In genomic region chr19:58625254-58625947, GRCm38 (mm10) we compare ENCODE assay signal across 31 mouse cellular contexts. TPM values are rescaled to one million over a fixed set of nuclear protein-coding genes. Genes with fewer than 3 reads are reported as not detected.
DNase-seq lines count a peak whose midpoint lies in the region; ATAC-seq and TF ChIP-seq lines count a peak whose summit lies in the region.
"Had no signal": no experiment of that assay in that cellular context is flagged by ENCODE, and none has a peak within 500 bp of the region (broad histone marks: within the 10 kb centered on the region; RNA-seq: fewer than 3 reads in every experiment).

No protein-coding gene starts in this region.

- H3K4me2 ChIP-seq in forebrain, postnatal 0 days (ENCODE audit: low read depth): no peak overlapping the region
- no peak overlapping the region for H3K4me2 ChIP-seq in forebrain, embryonic 16.5 days (ENCODE audit: low read length)
- no peak overlapping the region for H3K4me2 ChIP-seq in limb, embryonic 13.5 days (replicated peaks)
- H3K4me2 ChIP-seq in embryonic facial prominence, embryonic 15.5 days (replicated peaks): no peak overlapping the region
- no peak overlapping the region for H3K4me2 ChIP-seq in limb, embryonic 15.5 days
- no peak overlapping the region for H3K4me2 ChIP-seq in hindbrain, embryonic 16.5 days (ENCODE audit: low read length)
- H3K4me2 ChIP-seq: embryonic facial prominence, embryonic 12.5 days; heart, embryonic 12.5 days; heart, embryonic 15.5 days; hindbrain, embryonic 14.5 days; intestine, embryonic 15.5 days had no signal

- peak; percentile 32; the same call in 1 of the 2 replicates for ATAC-seq in forebrain, postnatal 0 days
- ATAC-seq in forebrain, embryonic 16.5 days: no peak
- ATAC-seq in limb, embryonic 13.5 days (ENCODE audit: low FRiP score, low read depth): peak; percentile 57; the same call in 1 of the 2 replicates
- ATAC-seq in embryonic facial prominence, embryonic 15.5 days (ENCODE audit: insufficient number of reproducible peaks, low FRiP score, low TSS enrichment, low read depth): peak; percentile 60; the same call in 1 of the 2 replicates
- no peak for ATAC-seq in limb, embryonic 15.5 days (ENCODE audit: insufficient number of reproducible peaks, low FRiP score, low TSS enrichment, low read depth)
- no peak for ATAC-seq in hindbrain, embryonic 16.5 days
- ATAC-seq: activated CD4-positive, CD25-positive, alpha-beta regulatory T cell, adult 4 months; CD4-positive, CD25-positive, alpha-beta regulatory T cell, adult 4 months; forebrain, embryonic 14.5 days had no signal

- no peaks in the 10 kb centered on the region for H3K27me3 ChIP-seq in forebrain, postnatal 0 days (ENCODE audit: insufficient read depth, low read length)
- no peaks in the 10 kb centered on the region for H3K27me3 ChIP-seq in forebrain, embryonic 16.5 days (replicated peaks; ENCODE audit: control insufficient read depth, insufficient read depth, low read length)
- no peaks in the 10 kb centered on the region for H3K27me3 ChIP-seq in limb, embryonic 13.5 days
- H3K27me3 ChIP-seq in limb, embryonic 10.5 days (ENCODE audit: low read depth, poor library complexity, severe bottlenecking): no peaks in the 10 kb centered on the region
- no peaks in the 10 kb centered on the region for H3K27me3 ChIP-seq in embryonic facial prominence, embryonic 15.5 days
- H3K27me3 ChIP-seq in limb, embryonic 15.5 days: no peaks in the 10 kb centered on the region
- no peaks in the 10 kb centered on the region for H3K27me3 ChIP-seq in hindbrain, embryonic 16.5 days (replicated peaks; ENCODE audit: control insufficient read depth, insufficient read depth, low read length)
- H3K27me3 ChIP-seq: embryonic facial prominence, embryonic 12.5 days; heart, embryonic 12.5 days; heart, embryonic 15.5 days; intestine, embryonic 15.5 days had no signal

- H3K27ac ChIP-seq in forebrain, postnatal 0 days (ENCODE audit: low read depth, low read length): no peak overlapping the region
- H3K27ac ChIP-seq in forebrain, embryonic 16.5 days (ENCODE audit: low read length): no peak overlapping the region
- no peak overlapping the region for H3K27ac ChIP-seq in limb, embryonic 13.5 days
- no peak overlapping the region for H3K27ac ChIP-seq in limb, embryonic 10.5 days
- peak overlapping the region; percentile 69; the same call in 1 of the 2 replicates for H3K27ac ChIP-seq in embryonic facial prominence, embryonic 15.5 days (replicated peaks)
- H3K27ac ChIP-seq in limb, embryonic 15.5 days: 0 out of 2 replicates have a peak overlapping the region, but pooled peaks have one; percentile 9
- no peak overlapping the region for H3K27ac ChIP-seq in hindbrain, embryonic 16.5 days (ENCODE audit: low read depth, low read length)
- H3K27ac ChIP-seq: embryonic facial prominence, embryonic 12.5 days; heart, embryonic 15.5 days; hindbrain, embryonic 10.5 days; hindbrain, embryonic 14.5 days; intestine, embryonic 15.5 days had no signal

- 67% methylated on average over 9 of the region's 9 CpGs for WGBS in forebrain, postnatal 0 days
- 76% methylated on average over 9 of the region's 9 CpGs for WGBS in forebrain, embryonic 16.5 days
- 64% methylated on average over 9 of the region's 9 CpGs for WGBS in limb, embryonic 13.5 days
- 94% methylated on average over 9 of the region's 9 CpGs for WGBS in limb, embryonic 10.5 days
- 48% methylated on average over 9 of the region's 9 CpGs for WGBS in embryonic facial prominence, embryonic 15.5 days
- 58% methylated on average over 9 of the region's 9 CpGs for WGBS in limb, embryonic 15.5 days
- 90% methylated on average over 9 of the region's 9 CpGs for WGBS in hindbrain, embryonic 16.5 days

- no peaks in the 10 kb centered on the region for H3K4me1 ChIP-seq in forebrain, postnatal 0 days (ENCODE audit: insufficient read depth)
- H3K4me1 ChIP-seq in forebrain, embryonic 16.5 days (replicated peaks; ENCODE audit: control insufficient read depth, insufficient read depth, low read length): no peaks in the 10 kb centered on the region
- no peaks in the 10 kb centered on the region for H3K4me1 ChIP-seq in limb, embryonic 13.5 days
- H3K4me1 ChIP-seq in limb, embryonic 10.5 days: peaks cover 3% of the 10 kb centered on the region; the same call in 1 of the 2 replicates
- H3K4me1 ChIP-seq in embryonic facial prominence, embryonic 15.5 days: peaks cover 3% of the 10 kb centered on the region; the same call in 1 of the 2 replicates
- H3K4me1 ChIP-seq in limb, embryonic 15.5 days: 0 out of 2 replicates have a peak, but pooled peaks cover 4% of the 10 kb centered on the region
- no peaks in the 10 kb centered on the region for H3K4me1 ChIP-seq in hindbrain, embryonic 16.5 days (ENCODE audit: control insufficient read depth, insufficient read depth, low read depth, low read length)
- H3K4me1 ChIP-seq: embryonic facial prominence, embryonic 12.5 days; heart, embryonic 12.5 days; heart, embryonic 15.5 days; hindbrain, embryonic 10.5 days; intestine, embryonic 15.5 days had no signal

- no peak overlapping the region for H3K9ac ChIP-seq in forebrain, postnatal 0 days
- no peak overlapping the region for H3K9ac ChIP-seq in forebrain, embryonic 16.5 days (replicated peaks; ENCODE audit: low read depth, low read length)
- H3K9ac ChIP-seq in limb, embryonic 13.5 days: no peak overlapping the region
- H3K9ac ChIP-seq in embryonic facial prominence, embryonic 15.5 days: no peak overlapping the region
- H3K9ac ChIP-seq in limb, embryonic 15.5 days: no peak overlapping the region
- no peak overlapping the region for H3K9ac ChIP-seq in hindbrain, embryonic 16.5 days (ENCODE audit: low read depth, low read length)
- H3K9ac ChIP-seq: embryonic facial prominence, embryonic 12.5 days; heart, embryonic 12.5 days; heart, embryonic 15.5 days; hindbrain, embryonic 14.5 days; intestine, embryonic 15.5 days had no signal

- no peak overlapping the region for H3K4me3 ChIP-seq in forebrain, postnatal 0 days (ENCODE audit: low read depth, low read length)
- H3K4me3 ChIP-seq in forebrain, embryonic 16.5 days (replicated peaks; ENCODE audit: low read length): no peak overlapping the region
- no peak overlapping the region for H3K4me3 ChIP-seq in limb, embryonic 13.5 days
- H3K4me3 ChIP-seq in limb, embryonic 10.5 days: no peak overlapping the region
- no peak overlapping the region for H3K4me3 ChIP-seq in embryonic facial prominence, embryonic 15.5 days (replicated peaks)
- H3K4me3 ChIP-seq in limb, embryonic 15.5 days: no peak overlapping the region
- H3K4me3 ChIP-seq in hindbrain, embryonic 16.5 days (ENCODE audit: low read length): no peak overlapping the region
- H3K4me3 ChIP-seq: embryonic facial prominence, embryonic 12.5 days; heart, embryonic 12.5 days; heart, embryonic 15.5 days; hindbrain, embryonic 10.5 days; intestine, embryonic 15.5 days had no signal

- no peak for DNase-seq in forebrain, postnatal 0 days
- no peak for DNase-seq in limb, embryonic 10.5 days (ENCODE audit: low spot score)
- no peak for DNase-seq in right cerebral cortex, adult 2 months (ENCODE audit: low spot score in 2 of 2)
- DNase-seq: adrenal gland, adult 8-10 months; adrenal gland, postnatal 25 days; cerebellum, adult 18-20 months; cerebellum, adult 9-10 months; cerebellum, postnatal 14 days; gastrocnemius, postnatal 10 days; gastrocnemius, postnatal 36 days; heart, postnatal 10 days; heart, postnatal 36 days; kidney, adult 18-20 months had no signal

- H3K36me3 ChIP-seq in forebrain, postnatal 0 days (ENCODE audit: insufficient read depth): no peaks in the 10 kb centered on the region
- H3K36me3 ChIP-seq in forebrain, embryonic 16.5 days (ENCODE audit: control insufficient read depth, insufficient read depth): no peaks in the 10 kb centered on the region
- H3K36me3 ChIP-seq in limb, embryonic 13.5 days: no peaks in the 10 kb centered on the region
- H3K36me3 ChIP-seq in limb, embryonic 10.5 days: no peaks in the 10 kb centered on the region
- no peaks in the 10 kb centered on the region for H3K36me3 ChIP-seq in embryonic facial prominence, embryonic 15.5 days
- H3K36me3 ChIP-seq in limb, embryonic 15.5 days: no peaks in the 10 kb centered on the region
- H3K36me3 ChIP-seq in hindbrain, embryonic 16.5 days (ENCODE audit: control insufficient read depth, insufficient read depth, low read length): no peaks in the 10 kb centered on the region
- H3K36me3 ChIP-seq: embryonic facial prominence, embryonic 12.5 days; heart, embryonic 12.5 days; heart, embryonic 15.5 days; hindbrain, embryonic 10.5 days; intestine, embryonic 15.5 days had no signal

- H3K9me3 ChIP-seq in forebrain, postnatal 0 days (ENCODE audit: low read length): no peaks in the 10 kb centered on the region
- no peaks in the 10 kb centered on the region; the same call in 1 of the 2 replicates for H3K9me3 ChIP-seq in forebrain, embryonic 16.5 days (ENCODE audit: control insufficient read depth, low read length)
- 0 out of 2 replicates have a peak, but pooled peaks cover 7% of the 10 kb centered on the region for H3K9me3 ChIP-seq in limb, embryonic 13.5 days
- H3K9me3 ChIP-seq in limb, embryonic 10.5 days (replicated peaks): no peaks in the 10 kb centered on the region
- no peaks in the 10 kb centered on the region for H3K9me3 ChIP-seq in embryonic facial prominence, embryonic 15.5 days (replicated peaks)
- H3K9me3 ChIP-seq in limb, embryonic 15.5 days: no peaks in the 10 kb centered on the region
- H3K9me3 ChIP-seq in hindbrain, embryonic 16.5 days (ENCODE audit: control insufficient read depth, low read length): no peaks in the 10 kb centered on the region; the same call in 1 of the 2 replicates
- H3K9me3 ChIP-seq: embryonic facial prominence, embryonic 12.5 days; heart, embryonic 15.5 days; hindbrain, embryonic 10.5 days; intestine, embryonic 15.5 days had no signal

- no peak for TF ChIP-seq CTCF in forebrain, postnatal 0 days (IDR thresholded peaks at IDR 0.05; ENCODE audit: low read depth)

RNA-seq across cellular contexts. Expression of gene Pnlip, which starts 26.9 kb away (rescaled TPM):
- 1.1 and 2.1 TPM in 2 replicates for total RNA-seq in forebrain, postnatal 0 days (2014; rRNA removed)
- polyA plus RNA-seq in forebrain, postnatal 0 days (2015; fragmentation: Nextera tagmentation; extraction: Ambion mirVana): 0.84 and 1.2 TPM in 2 replicates
- polyA plus RNA-seq in forebrain, embryonic 16.5 days (2015; fragmentation: Nextera tagmentation; extraction: Ambion mirVana): 0.46 and 0.65 TPM in 2 replicates
- not detected in 2 replicates for polyA plus RNA-seq in limb, embryonic 13.5 days (2015; fragmentation: Nextera tagmentation; extraction: Ambion mirVana)
- not detected in 2 replicates for polyA plus RNA-seq in limb, embryonic 10.5 days (2016; fragmentation: Nextera tagmentation; extraction: Ambion mirVana)
- not detected in 2 replicates for polyA plus RNA-seq in embryonic facial prominence, embryonic 15.5 days (2015; fragmentation: Nextera tagmentation; extraction: Ambion mirVana)
- polyA plus RNA-seq in limb, embryonic 15.5 days (2015; fragmentation: Nextera tagmentation; extraction: Ambion mirVana): not detected in 2 replicates
- 1.5 and 2.4 TPM in 2 replicates for polyA plus RNA-seq in hindbrain, embryonic 16.5 days (2015; fragmentation: Nextera tagmentation; extraction: Ambion mirVana)
- total RNA-seq: adrenal gland, adult 8-10 months; adrenal gland, postnatal 25 days; gastrocnemius, postnatal 10 days; gastrocnemius, postnatal 36 days; granulocyte monocyte progenitor cell, adult 5-6 weeks; heart, postnatal 10 days; heart, postnatal 36 days; MEL had no signal
- polyA plus RNA-seq: activated CD4-positive, CD25-positive, alpha-beta regulatory T cell, adult 4 months; C2C12; CD4-positive, CD25-positive, alpha-beta regulatory T cell, adult 4 months; embryonic facial prominence, embryonic 12.5 days; forebrain, embryonic 11.5 days; heart, embryonic 12.5 days; heart, embryonic 15.5 days had no signal

Comparison
In these comparisons a context has a peak if more than half of its experiments do, and no peak if none do; other contexts are left out.
1. ATAC-seq: peak in forebrain, postnatal 0 days (single experiment), limb, embryonic 13.5 days (single experiment) and embryonic facial prominence, embryonic 15.5 days (single experiment); none in forebrain, embryonic 16.5 days (single experiment), limb, embryonic 15.5 days (single experiment) and hindbrain, embryonic 16.5 days (single experiment).
2. H3K27ac ChIP-seq: peak in embryonic facial prominence, embryonic 15.5 days (single experiment) and limb, embryonic 15.5 days (single experiment); none in forebrain, postnatal 0 days (single experiment), forebrain, embryonic 16.5 days (single experiment), limb, embryonic 13.5 days (single experiment), limb, embryonic 10.5 days (single experiment) and hindbrain, embryonic 16.5 days (single experiment).